ENCODE assay signal across 8 mouse cellular contexts in genomic region chr7:128523962-128524581, GRCm38 (mm10). TPM values are rescaled to one million over a fixed set of nuclear protein-coding genes. Genes with fewer than 3 reads are reported as not detected.
DNase-seq lines count a peak whose midpoint lies in the region; ATAC-seq and TF ChIP-seq lines count a peak whose summit lies in the region.

No protein-coding gene starts in this region.

- H3K9ac ChIP-seq in hindbrain, embryonic 16.5 days (ENCODE audit: low read depth, low read length): peak overlapping the region; percentile 61
- peak overlapping the region; percentile 10 for H3K9ac ChIP-seq in midbrain, embryonic 15.5 days

- H3K27ac ChIP-seq in left cerebral cortex, adult 2 months: peak overlapping the region; percentile 76
- H3K27ac ChIP-seq in hindbrain, embryonic 16.5 days (ENCODE audit: low read depth, low read length): peak overlapping the region; percentile 64
- peak overlapping the region; percentile 21; the same call in 1 of the 2 replicates for H3K27ac ChIP-seq in midbrain, embryonic 15.5 days

- H3K4me3 ChIP-seq in left cerebral cortex, adult 2 months: peak overlapping the region; percentile 46
- peak overlapping the region; percentile 45 for H3K4me3 ChIP-seq in hindbrain, embryonic 16.5 days (ENCODE audit: low read length)
- H3K4me3 ChIP-seq in midbrain, embryonic 15.5 days: peak overlapping the region; percentile 34

- 2% methylated on average over 50 of the region's 51 CpGs for WGBS in hindbrain, embryonic 16.5 days
- 4% methylated on average over 51 of the region's 51 CpGs for WGBS in midbrain, embryonic 15.5 days

- DNase-seq in left cerebral cortex, adult 2 months (ENCODE audit: extremely low spot score in 1 of 2, low spot score in 2 of 2): peak in 1 of 2 experiments; percentile 26
- DNase-seq in left cerebral cortex, adult 8-10 months (ENCODE audit: low spot score in 2 of 2): no peak
- peak; percentile 63 to 68 for DNase-seq in cerebellum, postnatal 10 days
- peak; percentile 87 for DNase-seq in gastrocnemius, postnatal 10 days
- DNase-seq in liver: peak; percentile 74
- peak; percentile 46 for DNase-seq in splenic B cell, adult 2 months (ENCODE audit: low read depth, low spot score)

- peak; percentile 50; the same call in 1 of the 2 replicates for ATAC-seq in hindbrain, embryonic 16.5 days
- no peak for ATAC-seq in midbrain, embryonic 15.5 days (replicated peaks)

- TF ChIP-seq CTCF in left cerebral cortex, adult 2 months (IDR thresholded peaks at IDR 0.05): no peak

- H3K36me3 ChIP-seq in hindbrain, embryonic 16.5 days (ENCODE audit: control insufficient read depth, insufficient read depth, low read length): no peaks in the 10 kb centered on the region
- H3K36me3 ChIP-seq in midbrain, embryonic 15.5 days (replicated peaks): no peaks in the 10 kb centered on the region
- no peaks in the 10 kb centered on the region for H3K36me3 ChIP-seq in splenic B cell, adult 2 months (ENCODE audit: control insufficient read depth, insufficient read depth, low read length, poor library complexity, severe bottlenecking)

- no peaks in the 10 kb centered on the region for H3K9me3 ChIP-seq in hindbrain, embryonic 16.5 days (ENCODE audit: control insufficient read depth, low read length)
- no peaks in the 10 kb centered on the region for H3K9me3 ChIP-seq in midbrain, embryonic 15.5 days

- H3K27me3 ChIP-seq in hindbrain, embryonic 16.5 days (replicated peaks; ENCODE audit: control insufficient read depth, insufficient read depth, low read length): peaks cover 7% of the 10 kb centered on the region; the same call in 1 of the 2 replicates
- peaks cover 29% of the 10 kb centered on the region for H3K27me3 ChIP-seq in midbrain, embryonic 15.5 days (replicated peaks)
- no peaks in the 10 kb centered on the region for H3K27me3 ChIP-seq in splenic B cell, adult 2 months (ENCODE audit: control insufficient read depth, insufficient read depth, low read length, poor library complexity, severe bottlenecking)

- peak overlapping the region; percentile 67 for H3K4me2 ChIP-seq in hindbrain, embryonic 16.5 days (ENCODE audit: low read length)
- peak overlapping the region; percentile 56 for H3K4me2 ChIP-seq in midbrain, embryonic 15.5 days

- peaks cover 13% of the 10 kb centered on the region for H3K4me1 ChIP-seq in hindbrain, embryonic 16.5 days (ENCODE audit: control insufficient read depth, insufficient read depth, low read depth, low read length)
- peaks cover 17% of the 10 kb centered on the region for H3K4me1 ChIP-seq in midbrain, embryonic 15.5 days

- intact Hi-C loops in left cerebral cortex, adult 2 months (cut with DNase I): no loop called here

RNA-seq across cellular contexts. Expression of gene Bag3, which starts 0.7 kb away (rescaled TPM):
- total RNA-seq in left cerebral cortex, adult 2 months (2021): 1 to 10 TPM; 7.8 to 8.0 TPM
- total RNA-seq in left cerebral cortex, adult 8-10 months (2022): 10 to 100 TPM in 1 of 4 experiments, 1 to 10 TPM in 3; 8.2 to 10.2 (median 9.3) TPM
- total RNA-seq in gastrocnemius, postnatal 10 days (2021): 10 to 100 TPM; 85.7 to 94.3 TPM
- 2.7 and 3.8 TPM in 2 replicates for polyA plus RNA-seq in hindbrain, embryonic 16.5 days (2015; fragmentation: Nextera tagmentation; extraction: Ambion mirVana)
- 2.0 and 2.5 TPM in 2 replicates for polyA plus RNA-seq in midbrain, embryonic 15.5 days (2015; fragmentation: Nextera tagmentation; extraction: Ambion mirVana)

Comparison
In these comparisons a context has a peak if more than half of its experiments do, and no peak if none do; other contexts are left out.
1. DNase-seq: peak in cerebellum, postnatal 10 days (2 of 2), gastrocnemius, postnatal 10 days (single experiment), liver (single experiment) and splenic B cell, adult 2 months (single experiment); none in left cerebral cortex, adult 8-10 months (0 of 2).
2. H3K27ac ChIP-seq: peak in every context shown above with its lines; median percentile 76 in left cerebral cortex, adult 2 months; 64 in hindbrain, embryonic 16.5 days; 21 in midbrain, embryonic 15.5 days.
3. RNA of gene Bag3, which starts 0.7 kb away (total RNA-seq): 85.7 to 94.3 TPM in gastrocnemius, postnatal 10 days; 8.2 to 10.2 TPM in left cerebral cortex, adult 8-10 months and 7.8 to 8.0 TPM in left cerebral cortex, adult 2 months; every median in the first group is over 4 times any median in the second.
4. Peak in every context shown above with its lines, with median percentiles within 50 percentile points of each other: H3K4me3 ChIP-seq.